Mouse (Mus musculus): ENCODE data around the gene Plekhn1.

GRCm38 (mm10) chr4:156217022-156217669 is 17.5 kb downstream of the Plekhn1 start:
- TF ChIP-seq CTCF (IDR thresholded peaks at IDR 0.05 in 2 of 3, conservative IDR thresholded peaks at IDR 0.05 in 1 of 3; ENCODE audit: control insufficient read depth in 1 of 3, insufficient read depth in 1 of 3, low read depth in 2 of 3, low read length in 3 of 3, poor library complexity in 1 of 3, severe bottlenecking in 1 of 3) = no peak
- no peak for TF ChIP-seq MAX (IDR thresholded peaks at IDR 0.05; ENCODE audit: low read length)
- no peak for TF ChIP-seq UBTF (IDR thresholded peaks at IDR 0.05; ENCODE audit: borderline replicate concordance, insufficient read depth, low read depth, low read length)
- no peak for TF ChIP-seq NELFE (IDR thresholded peaks at IDR 0.05; ENCODE audit: low read depth, low read length)
- no peak for TF ChIP-seq E2F4 (IDR thresholded peaks at IDR 0.05; ENCODE audit: borderline replicate concordance, low read depth, low read length)
- TF ChIP-seq SIN3A (IDR thresholded peaks at IDR 0.05; ENCODE audit: low read length) = no peak
- no peak for TF ChIP-seq EP300 (IDR thresholded peaks at IDR 0.05; ENCODE audit: low read depth in 1 of 2, low read length in 2 of 2)
- no peak for TF ChIP-seq RCOR1 (IDR thresholded peaks at IDR 0.05; ENCODE audit: low read depth, low read length)
- TF ChIP-seq POLR2A (IDR thresholded peaks at IDR 0.05; ENCODE audit: control insufficient read depth in 1 of 2, insufficient read depth in 1 of 2, low read depth in 1 of 2, low read length in 2 of 2, poor library complexity in 1 of 2) = no peak

Measured in MEL (cell line).